Mouse (Mus musculus) frontal cortex, postnatal 14 days (tissue): ENCODE measurements at regions not wholly inside any gene's neighbourhood (a gene's known extent, or its start where the extent isn't known, plus 50 kb on each side); places are given as distances from the start of the nearest gene placed in this dataset.

Experiments
- DNase-seq, 2 experiments: peaks; one replicate each; pipeline ENCODE4 v3.0.0; 2022; ENCODE audit warnings: low spot score in 2 of 2

DNA sequence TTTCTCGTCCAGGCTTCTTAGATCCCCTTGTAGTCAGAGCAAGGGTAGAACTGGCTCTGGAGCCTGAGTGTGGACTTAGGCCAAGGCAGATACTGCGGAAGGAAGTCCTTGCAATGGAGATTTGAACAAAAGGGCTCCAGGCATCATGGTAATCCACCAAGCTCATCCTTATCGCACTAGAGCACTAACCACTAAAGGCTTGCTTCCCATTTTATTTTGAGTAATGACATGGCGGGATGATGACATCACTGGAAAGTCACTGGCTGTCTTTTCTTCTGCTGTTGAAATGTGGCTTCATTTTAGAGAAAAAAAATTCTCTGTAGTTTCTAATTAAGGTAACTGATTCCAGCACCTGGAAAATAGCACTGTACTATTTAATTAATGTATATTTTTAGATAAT, 137.4 kb upstream of the Cnr1 start:
- no peak for DNase-seq

DNA sequence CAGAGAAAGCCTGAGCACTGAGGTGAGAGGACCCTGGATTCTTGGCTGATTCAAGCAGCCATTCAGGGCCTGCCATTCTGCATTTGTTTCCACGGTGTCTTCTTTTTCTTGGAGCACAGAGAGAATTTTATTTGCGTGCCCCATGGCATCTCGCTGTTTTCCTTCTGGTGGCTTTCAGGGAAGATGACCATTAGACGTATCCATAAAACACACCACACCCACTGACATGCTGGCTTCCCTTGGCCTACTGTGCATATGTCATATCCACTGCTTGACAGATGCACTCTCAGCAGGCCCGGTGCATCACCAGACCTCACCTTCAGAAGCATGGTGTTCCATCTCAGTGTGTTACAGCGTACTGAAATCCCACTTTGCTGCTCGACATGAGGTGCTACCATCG, 131.0 kb upstream of the Cnr1 start:
- DNase-seq, result no peak

DNA sequence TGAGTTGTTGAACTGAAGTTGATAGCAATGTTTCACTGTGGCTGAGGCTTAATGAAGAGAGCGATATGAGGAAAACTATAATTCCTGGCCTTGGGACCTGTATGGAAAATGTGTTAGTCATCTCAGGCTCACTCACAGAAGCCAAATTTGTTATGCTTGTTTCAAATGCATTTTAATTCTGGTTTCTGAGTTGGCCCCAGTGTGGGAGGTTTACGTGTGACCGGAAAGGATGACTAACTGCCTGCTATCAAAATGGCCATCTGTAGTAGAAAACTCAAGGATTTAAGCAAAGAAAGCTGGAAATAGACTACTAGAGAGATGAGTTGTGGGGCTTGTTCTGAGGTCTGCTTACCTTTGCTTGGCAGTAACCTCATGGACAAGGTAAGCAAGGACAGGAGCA, 128.9 kb upstream of the Cnr1 start:
- no peak for DNase-seq

DNA sequence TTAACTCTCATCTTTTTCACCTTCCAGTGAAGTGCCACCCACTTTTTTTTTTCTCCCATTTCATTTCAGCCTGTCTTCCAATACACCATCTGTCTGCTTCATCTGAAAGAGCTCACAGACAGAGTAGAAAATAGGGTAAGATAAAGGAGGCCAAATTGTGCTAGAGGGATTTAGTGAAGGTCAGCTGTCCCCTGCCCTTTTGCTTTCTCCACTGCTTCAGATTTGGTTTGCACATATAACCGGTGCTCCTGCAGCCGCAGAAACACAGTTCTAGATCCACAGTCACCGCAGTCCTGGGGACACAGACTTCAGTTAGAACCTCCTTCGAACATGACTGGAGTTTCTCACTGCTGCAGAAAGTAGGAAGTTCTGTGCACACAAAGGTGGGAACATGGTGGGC, 126.4 kb upstream of the Cnr1 start:
- DNase-seq, result no peak

DNA sequence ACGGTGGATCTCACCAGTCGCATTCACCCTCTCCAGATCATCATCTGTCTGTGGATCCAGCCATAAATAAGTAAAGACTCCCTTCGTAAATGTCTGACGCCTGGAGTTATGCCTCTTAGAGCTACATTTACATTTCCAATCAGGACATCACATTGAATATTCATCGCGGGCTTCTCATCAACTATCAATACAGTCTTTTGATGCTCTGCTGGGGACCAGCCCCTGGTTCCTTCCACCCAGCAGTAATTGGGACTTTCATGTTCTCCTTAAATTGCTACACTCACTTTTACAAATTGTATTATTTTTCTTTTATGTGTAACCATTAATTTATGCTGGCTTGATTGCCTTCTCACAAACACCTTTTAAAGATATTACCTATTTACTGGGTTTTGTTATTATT, 125.7 kb upstream of the Cnr1 start:
- DNase-seq, result no peak

DNA sequence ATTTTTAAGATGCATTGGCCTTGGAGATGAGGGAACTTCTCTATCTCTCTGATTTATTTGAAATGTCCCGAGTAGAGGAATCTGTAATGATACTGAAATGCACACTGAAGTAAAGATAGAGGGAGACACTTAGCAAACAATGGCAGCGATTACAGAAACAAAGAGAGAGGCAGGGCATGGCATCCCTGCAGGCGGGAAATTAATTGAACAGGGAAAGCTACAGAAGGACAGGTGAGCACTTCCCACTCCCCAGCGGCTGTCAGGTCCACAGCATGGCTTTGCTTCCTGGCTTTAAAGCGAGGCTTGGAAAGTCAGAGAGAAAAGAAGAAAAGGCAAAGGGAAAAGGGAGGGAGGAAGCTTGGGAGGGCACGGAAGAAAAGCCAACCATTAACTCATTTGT, 125.3 kb upstream of the Cnr1 start:
- DNase-seq, result no peak

DNA sequence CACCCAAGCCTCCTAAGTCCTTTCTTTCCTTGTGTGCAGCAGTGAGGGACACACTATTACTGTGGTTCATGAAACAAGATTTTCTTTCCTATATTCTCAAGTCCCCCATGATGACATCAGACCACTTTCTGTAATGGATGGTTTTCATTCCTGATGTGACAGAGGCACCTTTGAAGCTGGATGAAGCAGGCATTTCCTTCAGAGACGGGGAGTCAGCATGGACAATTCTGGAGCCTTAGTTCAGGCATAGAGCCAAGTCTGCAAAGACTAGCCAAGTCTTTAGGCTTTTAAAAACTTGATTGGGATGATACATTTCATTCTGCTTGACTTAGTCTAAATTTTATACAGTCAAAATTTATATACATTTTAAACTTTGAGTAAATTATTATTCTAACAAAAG, 124.6 kb upstream of the Cnr1 start:
- DNase-seq, result no peak

DNA sequence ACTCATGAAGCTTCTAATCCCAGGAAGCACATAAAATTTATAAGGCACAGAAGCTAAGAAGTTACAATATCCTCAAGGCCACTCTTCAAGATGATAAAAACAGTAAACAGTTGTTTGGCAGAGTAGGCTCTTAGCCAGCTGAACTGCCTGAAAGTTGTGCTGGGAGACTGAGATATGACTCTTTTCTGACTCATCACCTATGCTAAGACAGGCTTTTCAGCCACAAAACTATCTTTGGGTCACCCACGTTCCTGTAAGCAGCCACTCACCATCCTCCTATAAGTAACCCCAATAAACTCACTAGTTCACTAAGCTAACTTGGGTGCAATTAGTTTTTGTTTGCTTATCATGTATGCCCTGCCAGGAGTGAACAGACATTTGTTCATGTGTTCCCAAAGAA, 112.1 kb upstream of the Cnr1 start:
- no peak for DNase-seq

DNA sequence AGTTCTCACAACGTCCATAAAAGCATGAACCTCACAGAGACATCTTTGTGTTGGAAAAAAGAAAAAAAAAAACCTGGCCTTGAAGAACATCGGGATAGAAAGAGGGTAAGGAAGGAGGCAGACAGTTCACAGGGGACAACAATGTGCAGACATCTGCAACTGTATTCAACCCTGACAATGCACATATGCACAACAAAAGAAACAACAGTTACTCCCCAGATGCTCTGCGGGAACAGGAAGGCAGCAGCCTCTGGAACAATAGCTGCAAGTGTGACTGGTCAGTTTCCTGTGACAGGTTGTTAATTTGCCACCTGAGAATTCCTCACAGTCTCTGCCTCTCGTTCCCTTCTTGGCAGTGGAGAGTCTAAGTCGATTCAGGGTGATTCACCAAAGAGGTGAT, 100.5 kb upstream of the Cnr1 start:
- DNase-seq, result no peak

DNA sequence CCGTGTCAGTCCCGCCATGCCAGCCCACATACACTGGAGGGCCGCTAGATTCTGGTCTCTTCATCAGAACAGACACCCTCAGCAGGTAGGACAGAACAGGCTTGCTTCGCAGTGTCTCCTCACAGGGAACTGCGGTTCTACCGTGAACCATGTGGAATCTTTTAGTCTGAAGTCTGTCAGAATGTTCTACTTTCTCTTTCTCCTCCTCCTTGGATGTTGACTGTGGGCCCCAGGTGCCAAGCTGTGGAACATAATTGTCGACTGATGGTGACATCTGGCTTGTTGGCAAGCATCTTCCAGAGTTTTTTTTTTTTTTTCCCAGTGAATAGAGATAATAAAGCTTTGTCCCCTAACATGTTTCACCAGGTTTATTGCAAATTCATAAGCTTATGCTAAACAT, 91.3 kb upstream of the Cnr1 start:
- no peak for DNase-seq

DNA sequence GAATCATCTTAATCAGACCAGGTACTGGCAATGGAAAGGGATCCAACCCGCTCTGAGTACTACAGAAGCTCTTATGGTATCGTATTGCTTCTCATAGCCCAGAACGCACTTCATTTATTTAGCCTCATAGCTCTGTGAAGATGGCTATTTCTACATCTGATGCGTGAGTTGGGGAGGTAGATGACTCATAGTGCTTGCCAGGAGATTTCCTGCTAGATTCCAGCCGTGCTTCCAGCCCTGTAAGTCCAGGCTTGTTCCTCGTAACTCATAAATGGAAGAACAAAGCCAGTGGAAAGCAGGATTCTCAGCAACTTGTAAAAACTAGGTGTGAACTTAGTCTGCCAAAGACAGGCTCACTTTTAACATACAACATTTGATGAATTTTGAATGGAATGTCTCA, 86.0 kb upstream of the Cnr1 start:
- no peak for DNase-seq

DNA sequence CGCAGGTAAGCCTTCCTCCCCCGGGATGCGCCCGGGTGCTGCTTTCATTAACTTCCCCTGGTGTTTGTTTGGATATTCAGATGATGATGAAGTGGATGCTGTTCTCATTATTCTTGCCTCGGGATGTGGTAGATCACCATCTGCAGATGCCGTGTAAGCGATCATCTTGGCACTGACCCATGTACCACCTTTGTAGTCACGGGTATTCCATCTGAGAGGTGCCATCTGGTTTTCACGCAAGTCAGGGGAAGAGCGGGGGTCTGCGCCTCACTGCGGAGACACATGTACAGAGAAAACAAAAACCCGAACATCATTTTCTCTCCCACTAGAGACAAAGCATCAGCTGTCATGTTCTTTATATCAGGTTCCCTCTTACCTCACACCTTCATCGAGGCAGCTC, 84.3 kb upstream of the Cnr1 start:
- DNase-seq, result no peak

DNA sequence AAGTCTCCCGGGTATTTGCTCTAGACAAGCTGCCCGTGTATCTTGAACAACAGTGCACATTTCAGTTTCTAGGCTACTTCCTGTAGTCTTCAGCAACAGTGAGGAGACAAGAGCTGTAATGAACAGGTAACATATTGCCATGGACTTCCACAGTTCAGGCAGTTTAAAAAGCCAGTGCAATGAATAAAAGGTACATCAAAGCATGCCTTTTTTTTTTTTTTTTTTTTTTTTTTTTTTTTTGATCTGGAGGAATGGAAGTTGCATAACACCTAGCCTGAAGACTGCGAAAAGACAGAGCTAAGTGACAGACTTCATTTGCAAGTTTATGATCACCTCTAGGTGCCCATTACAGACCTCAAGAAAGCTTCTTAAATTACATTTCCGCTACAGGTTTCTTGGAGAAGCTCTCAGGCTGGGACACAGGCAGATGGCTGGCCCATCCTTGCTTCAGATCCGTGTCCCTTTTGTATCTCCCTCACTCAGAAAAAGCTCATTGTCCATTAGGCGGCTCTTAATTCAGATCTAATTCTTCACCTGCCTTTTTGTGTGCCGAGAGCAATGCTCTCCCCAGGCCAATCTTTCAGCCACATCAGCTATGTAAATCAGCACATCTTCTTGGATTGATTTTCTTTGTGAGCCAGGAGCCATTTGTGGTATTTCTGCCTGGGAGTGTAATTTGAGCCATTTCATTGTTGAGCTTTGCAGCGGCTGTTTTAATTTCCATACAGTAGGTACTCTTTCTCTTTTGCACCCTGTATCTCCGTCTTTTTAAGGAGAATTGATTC, 78.6 kb upstream of the Cnr1 start:
- no peak for DNase-seq

DNA sequence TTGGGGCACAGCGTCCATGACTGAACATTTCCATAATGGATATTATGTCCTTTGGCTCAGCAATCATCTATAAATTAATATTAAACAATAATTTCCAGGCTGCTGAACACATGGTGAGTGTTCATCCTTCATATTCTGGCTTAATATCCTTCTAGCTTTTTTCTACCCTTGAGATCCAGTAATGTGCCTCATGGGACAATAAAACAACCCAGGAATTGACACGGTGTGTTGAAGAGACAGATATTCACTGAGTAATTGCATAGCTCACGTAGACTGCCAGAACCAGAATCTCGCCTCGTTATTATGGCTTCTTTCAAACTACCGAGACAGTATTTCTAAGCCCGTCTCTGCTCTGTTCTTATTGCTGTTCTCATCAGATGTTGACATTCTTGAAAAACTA, 74.1 kb upstream of the Cnr1 start:
- no peak for DNase-seq

DNA sequence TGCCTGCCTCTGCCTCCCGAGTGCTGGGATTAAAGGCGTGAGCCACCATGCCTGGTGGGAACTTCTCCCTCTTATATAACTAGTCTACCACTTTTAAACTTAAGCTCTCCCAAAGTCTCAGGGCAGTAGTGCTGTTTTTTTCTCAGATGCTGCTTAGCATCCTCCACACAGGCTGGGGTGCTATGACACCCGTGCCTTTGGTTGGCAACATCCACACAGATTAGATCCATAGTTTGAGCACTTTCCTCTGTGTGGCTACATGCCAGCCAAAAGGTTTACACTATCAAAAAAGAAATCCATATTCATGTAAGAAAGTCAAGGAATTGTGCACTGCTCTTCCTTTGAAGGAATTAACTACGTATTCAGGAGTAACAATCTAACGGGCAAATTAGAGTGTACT, 72.1 kb upstream of the Cnr1 start:
- peak in 1 of 2 experiments; percentile 9 for DNase-seq

DNA sequence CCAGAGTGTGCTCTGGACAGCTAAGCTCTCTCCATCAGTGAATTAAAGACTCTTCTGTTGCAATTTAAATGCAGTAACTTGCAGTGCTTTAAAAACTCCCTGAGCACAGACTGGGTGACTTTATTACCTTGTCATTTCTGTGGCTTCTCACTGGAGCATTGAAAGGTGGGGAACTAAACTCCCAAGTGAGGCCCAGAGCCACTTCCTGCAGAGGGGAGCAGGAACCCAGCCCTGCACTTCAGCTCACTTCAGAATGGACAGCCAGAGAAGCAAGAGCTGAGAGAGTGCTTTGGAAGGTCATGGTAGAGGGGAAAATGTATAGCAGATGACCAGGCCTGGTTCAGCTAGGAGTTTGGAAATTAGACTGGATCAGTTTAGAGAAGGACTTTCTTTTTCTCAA, 69.3 kb upstream of the Cnr1 start:
- no peak for DNase-seq

DNA sequence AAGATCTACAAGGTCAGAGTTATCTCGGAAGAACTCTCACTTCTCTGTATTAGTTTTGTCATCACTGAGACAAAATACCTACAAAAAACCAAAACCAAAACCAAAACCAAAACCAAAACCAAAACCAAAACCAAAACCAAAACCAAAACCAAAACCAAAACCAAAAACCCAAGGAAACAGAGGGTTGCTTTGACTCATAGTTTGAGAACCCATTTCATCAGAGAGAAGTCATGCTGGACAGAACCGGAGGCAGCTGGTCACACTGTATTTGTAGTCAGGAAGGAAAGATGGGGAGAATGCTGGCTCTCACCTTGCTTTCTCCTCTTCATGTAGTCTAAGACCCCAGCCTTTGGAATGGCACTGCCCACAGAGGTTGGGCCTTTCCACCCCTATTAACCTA, 57.3 kb upstream of the Cnr1 start:
- DNase-seq, result no peak

DNA sequence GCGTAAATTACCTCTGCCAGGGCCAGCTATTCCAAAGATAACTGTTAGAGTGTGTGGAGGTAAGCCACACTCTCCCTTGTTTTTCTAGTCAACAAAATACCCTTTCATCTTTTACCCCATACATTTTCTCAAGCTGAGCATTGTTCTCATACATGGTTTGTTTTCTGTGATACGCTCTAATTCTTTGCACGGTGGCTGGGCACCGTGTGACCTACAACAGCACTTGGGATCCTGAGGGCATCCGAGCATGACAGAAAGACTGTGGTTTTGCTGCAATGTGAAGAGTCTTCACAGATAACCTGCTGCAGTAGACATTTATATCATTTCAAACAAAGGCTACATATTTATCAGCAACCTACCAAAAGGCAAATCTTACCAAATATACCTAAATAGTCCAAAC, 55.1 kb upstream of the Cnr1 start:
- DNase-seq, result no peak
